Mouse (Mus musculus): ENCODE results near the gene Txndc2.

Txndc2 gene

DNA sequence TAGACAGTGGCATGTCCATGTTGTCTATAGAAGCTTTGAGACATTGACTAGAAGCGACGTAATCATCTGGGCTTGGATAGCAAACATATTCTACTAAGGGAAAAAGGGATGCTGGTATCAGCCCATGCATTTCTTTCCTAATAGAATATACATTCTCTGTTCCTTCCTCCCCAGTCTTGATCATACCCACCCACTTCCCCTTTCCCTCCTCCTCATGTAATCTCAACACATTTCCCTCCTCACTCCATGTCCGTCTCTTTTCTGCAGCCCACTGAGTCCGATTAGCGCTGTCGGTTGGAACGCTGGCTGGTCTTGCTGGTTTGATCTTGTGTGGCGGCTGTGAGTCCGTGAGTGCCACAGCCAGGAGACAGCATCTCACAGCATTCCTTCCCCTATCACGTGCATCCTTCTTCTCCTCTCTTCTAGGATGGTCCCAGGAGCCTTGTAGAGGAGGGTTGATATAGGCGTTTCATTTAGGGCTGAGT, at the start of gene Txndc2:
Txndc2 (minus strand) TSS at position 435 of the 485 bp plus-strand sequence.
- no peak for DNase-seq

DNA sequence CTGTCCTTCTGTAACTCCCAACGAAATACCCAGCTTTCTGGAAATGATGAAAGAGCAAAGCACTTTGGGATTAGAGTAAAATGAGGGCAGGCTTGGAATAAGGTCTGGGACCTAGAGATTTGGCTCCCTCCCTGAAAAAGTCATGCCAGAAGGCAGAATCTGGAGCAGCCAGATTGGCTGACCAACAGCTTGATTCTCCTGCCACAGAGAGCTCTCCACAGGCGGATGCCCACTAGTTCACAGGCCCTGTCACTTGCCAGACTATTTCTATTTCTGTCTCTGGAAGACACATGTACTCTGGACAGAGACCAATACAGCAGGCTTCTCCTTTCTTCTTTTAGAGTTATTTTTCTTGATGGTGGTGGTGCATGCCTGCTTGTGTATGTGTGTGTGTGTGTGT, 41.8 kb upstream of the Txndc2 start:
- DNase-seq, result peak; percentile 83

DNA sequence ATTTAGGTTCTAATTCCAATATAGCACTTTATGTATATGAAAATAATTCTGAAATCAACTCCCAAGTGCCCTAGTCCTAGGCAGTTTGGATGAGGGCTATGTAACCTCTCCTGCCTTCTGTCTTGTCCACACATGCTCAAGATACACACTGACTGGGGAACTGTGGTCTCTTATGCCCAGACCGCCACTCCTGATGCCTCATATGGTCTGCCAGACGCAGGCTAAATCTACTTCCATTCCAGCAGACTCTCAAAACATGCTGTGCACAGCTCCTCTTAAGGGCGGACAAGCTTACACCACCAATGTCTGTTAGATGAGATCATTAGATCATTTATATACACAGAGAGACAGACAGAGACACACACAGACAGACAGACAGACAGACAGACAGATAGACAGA, 41.3 kb upstream of the Txndc2 start:
- DNase-seq, result peak; percentile 26

DNA sequence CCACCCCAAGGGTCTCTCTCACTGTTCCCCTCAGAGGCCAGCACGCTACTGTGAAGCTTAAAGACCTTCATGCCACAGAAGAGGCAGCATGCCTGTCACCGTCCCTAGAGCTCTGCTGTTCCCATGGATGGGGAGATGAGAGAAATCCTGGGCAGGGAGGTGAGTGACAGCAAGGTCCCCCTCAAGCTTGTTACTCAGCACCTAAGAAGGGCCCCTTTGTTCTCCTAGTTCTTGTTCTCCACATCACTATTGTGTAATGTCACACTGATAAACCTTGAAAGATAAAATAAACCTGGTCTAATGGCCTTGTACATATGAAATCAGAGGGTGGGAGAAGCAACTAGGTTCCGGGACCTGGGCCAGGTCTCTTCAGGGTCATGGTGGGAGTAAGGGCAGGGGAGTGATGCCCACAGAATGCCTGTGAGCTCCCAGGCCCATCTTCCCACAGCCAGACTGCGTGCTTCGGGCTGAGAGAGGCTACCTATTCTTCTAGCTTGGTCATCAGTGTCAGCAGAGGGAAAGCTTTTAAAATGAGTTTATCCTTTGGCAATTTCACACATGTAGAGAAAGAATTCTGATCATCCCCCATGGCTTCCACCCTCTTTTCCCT, 40.2 kb upstream of the Txndc2 start:
- DNase-seq, result no peak

DNA sequence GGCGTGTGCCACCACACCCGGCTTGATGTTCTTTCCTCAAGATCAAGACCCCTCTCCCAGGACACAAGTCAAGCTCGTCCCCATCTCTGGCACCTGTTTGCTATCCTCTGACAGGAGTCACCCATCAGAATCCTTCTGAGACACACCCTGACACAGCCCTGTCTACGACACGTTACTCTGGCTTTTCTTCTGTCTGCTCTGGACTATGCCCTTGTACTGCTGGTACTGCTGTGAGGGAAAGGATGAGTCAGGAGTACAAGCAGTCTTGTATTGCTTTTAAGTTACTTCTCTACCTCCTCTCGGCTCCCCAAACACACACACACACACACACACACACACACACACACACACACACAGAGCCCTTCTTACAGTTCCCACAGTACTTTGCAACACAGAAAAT, 39.5 kb upstream of the Txndc2 start:
- DNase-seq, result no peak

DNA sequence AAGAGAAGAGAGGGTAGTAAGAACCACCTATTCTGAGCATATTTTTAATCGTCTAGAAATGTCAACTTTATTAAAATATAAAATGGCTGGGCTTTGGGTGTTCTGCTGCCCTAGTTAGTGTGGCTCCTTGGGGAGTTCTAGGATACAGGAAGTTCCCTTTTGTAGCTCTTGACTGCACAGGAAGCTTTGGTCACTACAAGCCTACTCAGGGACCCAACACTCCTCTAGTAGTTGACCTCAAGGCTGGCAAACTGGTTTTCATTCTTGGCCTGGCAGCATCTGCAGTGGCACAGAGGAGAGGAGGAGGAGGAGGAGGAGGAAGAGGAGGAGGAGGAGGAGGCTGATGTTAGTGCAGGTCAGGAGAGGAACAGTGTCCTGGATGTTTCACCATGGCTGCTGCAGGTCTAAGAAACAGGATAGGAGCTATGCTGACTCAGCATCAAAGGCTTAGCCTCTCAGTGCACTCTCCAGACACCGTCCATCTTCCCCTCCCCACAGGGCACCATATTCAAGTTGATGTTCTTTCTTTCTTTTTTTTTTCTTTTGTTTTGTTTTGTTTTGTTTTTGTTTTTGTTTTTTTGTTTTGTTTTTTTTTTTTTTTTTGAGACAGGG, 38.9 kb upstream of the Txndc2 start:
- DNase-seq, result no peak

DNA sequence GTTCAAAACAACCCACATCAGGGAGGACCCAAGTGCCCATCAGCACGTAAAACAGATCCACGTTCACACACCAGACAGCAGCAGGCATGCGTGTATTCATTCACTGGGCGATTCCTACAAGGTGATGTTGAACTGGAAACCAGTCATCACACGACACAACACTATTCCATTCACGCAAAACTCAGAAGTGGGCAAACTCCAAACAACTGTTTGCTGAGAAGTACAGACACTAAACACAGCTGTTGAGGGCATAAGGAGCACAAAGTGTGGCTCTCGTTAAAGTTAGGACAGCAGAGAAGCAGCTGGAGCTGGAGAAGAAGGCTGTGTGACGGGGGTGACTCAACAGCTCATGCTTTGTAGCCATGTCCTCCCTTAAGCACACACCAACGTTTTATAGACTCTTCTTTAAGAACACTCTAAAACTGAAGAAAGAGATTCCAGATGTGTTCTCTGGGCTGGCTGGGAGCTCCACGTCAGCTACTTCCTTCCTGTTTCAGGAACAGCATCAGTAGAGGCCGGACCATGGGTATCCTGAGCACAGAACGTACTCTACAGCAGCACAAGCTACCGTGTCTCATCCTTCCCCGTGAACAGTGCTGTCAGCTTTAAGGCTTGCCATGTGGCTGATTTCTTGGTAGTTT, 38.0 kb upstream of the Txndc2 start:
- DNase-seq, result no peak

DNA sequence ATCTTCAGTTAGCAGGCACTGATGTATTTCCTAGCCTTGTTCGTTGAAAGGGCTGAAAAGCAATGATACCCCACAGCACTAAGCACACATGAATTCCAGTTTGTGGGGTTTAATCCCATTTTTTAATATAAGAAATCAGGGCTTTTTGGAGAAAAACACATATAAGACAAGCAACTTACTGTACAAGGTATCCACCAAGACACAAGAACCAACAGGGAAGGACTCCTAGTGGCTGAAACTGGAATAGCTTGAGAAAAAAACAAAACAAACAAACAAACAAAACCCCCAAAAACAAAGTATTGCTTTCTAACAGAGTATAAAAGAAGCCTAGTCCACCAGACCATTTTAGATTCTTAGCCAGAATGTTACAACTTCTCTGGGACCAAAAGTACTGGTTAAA, 35.8 kb upstream of the Txndc2 start:
- no peak for DNase-seq

DNA sequence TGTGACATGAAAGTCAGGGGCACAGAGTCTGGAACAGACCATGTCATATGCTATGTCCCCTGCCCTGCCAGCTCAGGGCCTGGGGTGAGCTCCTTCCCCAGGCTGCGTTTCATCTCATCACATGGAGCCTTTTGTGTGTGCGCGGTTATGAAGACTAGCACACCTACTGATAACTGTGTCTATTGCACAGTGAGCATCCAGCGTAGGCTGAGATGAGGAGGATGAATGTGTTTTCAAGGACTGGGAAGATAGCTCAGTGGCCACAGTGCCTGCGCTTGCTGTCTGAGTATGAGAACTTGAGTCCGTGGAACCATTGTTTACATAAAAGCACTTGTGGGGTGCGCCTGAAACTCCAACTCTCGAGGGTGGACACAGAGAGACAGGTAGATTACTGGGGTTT, 34.6 kb upstream of the Txndc2 start:
- DNase-seq, result no peak

DNA sequence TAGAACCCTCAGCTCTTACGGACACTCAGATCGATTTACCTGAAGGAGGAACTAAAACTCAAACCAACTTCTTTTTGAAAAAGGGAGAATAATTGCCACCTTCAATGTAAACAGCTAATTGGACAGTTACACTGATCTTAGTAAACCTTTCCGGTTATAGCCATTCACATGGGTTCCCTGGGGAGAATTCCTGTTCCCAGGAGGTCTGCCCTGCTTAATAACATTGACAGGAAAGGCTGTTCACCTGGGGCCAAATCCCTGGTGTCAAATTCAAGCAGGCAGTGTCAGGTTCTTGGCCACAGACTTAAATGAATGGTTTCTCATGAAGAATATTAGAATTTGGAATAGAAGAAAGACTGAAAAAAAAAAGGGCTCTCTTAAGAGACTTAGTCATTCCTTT, 34.0 kb upstream of the Txndc2 start:
- DNase-seq, result no peak

DNA sequence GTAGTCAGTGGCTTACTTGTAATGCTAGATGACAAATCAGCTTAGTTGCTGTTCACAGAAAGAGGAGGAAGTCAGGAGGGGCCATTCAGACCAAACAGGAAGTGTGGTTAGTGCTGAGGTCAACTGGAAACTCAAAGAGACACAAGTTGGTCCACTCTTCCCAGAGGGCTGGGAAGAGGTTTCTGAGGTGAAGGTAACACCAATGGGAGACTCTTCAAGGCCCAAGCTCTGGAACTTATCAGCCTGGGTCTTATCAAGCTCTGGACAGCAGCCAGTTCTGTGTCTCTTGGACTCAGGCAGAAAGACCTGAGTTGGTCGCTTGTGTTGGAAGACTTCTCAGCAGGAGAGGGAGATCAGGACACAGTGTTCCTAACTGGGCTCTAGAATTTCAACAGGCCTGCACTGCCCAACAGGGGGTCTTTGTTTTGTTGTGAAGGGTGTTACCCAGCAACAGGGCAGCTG, 32.8 kb upstream of the Txndc2 start:
- DNase-seq, result no peak

DNA sequence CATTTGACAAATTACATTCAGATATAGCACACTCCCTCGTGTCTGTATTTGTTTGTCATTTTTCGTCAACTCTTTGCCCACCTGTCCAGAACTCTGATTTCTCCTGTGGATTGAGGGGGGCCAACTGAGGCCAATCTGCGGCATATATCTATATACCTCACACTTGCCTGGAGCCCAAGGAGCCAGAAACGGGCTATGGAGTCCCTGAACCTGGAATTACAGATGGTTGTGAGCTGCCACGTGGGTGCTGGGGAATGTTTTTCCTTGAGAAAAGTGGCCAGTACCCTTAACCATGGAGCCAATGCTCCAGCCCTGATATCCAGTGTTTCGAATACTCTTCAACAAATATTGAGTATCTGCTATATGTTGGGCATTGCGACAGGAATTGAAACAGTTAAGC, 31.0 kb upstream of the Txndc2 start:
- DNase-seq, result no peak

DNA sequence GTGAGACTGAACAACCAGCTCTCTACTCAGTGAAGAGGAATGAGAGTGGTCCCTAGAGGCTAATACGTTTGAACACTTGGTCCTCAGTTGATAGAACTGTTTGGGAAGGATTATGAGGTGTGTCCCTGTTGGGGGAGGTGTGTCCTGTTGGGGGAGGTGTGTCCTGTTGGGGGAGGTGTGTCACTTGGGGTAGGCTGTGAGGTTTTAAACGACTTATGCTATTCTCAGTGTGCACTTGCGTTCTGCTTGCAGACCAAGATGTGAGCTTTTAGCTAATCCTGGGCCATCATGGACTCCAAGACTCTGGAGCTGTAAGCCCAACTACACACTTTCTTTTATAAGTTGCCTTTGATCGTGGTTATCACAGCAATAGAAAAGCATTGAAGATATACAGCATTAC, 27.1 kb upstream of the Txndc2 start:
- no peak for DNase-seq

DNA sequence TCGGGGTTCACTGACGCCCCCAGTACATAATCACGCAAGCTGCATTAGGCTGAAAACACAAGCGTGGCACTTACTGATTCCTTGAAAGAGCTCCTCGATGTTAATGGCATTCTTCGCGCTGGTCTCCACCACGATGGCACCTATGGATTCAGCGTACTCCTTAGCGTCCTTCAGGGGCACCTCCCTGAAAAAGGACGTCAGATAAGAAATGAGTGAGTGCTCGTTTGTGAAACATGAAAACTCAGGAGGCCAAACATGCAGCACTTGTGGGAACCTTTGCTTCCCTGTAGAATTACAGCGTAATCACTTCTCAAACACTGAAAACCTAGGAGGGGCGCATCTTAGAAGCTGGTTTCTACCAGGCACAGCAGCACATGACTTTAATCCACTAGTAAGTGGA, 25.8 kb upstream of the Txndc2 start:
- DNase-seq, result no peak

DNA sequence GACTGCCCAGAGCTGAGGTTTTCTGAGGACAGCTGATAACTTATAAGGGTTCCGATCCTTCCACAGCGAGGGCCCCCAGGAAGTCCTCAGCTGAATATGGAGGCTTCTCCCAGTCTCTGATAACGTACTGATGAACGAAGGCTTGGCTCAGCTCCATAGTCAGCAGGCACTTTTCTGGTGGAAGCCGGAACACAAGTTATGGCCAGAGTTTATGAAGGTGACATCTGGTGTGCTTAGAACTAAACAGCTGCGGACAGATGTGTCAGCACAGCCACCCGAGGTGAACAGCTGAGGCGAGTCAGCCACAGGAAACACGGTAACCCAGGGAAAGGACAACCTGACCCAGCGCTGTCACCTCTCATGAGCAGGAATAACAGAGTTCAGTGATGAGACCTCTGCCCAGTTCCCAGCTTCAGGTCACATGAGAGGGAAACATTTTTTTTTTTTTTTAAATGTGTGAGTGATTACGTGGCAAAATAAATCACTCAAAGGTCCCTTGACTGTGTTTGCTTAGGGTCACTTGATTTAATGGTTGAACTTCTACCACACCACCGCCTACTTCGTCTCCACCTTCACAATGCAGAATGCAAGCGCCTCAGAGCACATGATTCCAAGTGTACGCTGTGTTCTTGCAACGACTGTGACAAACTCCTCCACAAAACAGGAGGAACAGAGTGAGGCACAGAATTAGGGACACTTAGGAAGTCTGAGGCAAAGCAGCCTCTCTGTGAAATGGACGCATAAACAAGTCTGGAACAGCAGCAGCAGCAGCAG, 24.6 kb upstream of the Txndc2 start:
- DNase-seq, result no peak

DNA sequence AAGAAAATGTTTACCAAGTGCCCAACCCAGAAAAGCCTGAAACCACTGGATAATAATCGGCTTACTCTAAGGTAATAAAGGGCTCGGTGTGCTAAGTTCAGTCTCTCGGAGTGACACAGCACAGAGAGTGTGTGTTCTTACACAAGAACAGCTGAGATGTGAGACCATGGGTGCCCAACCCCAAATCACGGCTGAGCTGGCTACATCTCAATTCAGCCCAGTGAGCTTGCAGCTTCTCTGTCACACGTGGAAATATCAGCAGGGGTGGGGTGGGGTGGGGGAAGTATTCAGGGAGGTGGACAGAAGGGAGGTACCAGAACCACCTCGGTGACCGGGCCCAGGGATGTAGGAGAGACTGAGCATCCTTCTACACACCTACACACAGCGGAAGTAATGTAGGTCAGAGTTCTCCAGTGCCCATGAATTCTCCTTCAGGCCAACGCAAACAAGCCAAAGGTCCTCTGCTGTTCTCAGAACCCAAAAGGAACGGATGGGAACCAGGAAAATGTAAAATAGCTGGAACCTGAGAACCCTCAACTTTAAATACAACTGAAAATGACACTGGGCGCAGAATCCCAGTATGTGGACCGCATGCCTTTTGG, 23.9 kb upstream of the Txndc2 start:
- no peak for DNase-seq

DNA sequence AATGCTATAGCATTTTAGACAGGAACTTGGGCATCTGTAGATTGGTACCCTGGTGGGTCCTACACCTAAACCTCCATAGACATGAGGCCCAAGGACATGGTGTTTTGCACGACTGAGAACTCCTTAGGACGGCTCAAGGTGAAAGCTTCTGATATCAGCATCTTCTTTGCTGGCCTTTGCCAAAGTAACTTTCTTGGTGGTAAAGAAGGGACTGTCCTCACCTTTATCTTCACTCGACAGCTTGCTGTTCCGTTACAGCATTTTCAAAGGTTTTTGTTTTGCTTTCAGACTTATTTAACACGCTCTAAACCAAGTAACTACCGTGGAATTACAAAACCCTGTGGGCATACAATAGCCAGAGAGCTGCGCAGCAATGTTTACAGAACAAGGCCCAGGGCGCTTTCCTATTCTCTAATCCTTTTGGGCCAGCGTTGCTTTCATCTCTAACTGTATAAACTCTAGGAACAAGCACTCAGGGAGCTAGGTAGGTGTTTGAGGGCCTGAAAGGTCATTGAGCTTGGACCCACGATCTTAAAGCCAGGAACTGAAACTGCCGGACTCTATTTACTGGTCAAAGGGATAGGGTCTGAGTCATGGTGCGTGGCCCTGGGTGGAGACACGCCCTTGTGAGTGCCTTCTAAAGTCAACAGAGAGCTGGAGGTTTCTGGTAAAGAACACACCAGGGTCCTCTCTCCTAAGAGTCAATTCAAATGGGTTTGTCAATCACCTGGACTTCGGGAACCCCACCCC, 21.5 kb upstream of the Txndc2 start:
- DNase-seq, result no peak

DNA sequence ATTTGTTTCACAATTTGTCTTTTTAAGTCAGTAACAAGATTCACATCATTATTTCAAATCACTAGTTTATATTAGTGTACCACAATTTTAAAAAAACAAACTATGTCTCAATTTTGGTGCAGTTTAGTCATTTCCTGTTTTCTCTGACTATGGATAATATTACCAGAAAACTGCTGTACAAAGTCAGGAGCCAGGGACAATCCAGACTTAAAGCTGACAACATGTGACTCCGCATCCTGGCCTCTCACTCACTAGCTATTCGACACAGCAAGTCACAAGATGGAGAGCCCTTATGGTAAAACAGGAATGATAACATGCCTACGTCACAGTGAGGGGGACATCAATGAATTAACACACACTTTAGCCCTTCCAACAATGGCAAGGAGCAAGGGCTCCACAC, 20.7 kb upstream of the Txndc2 start:
- no peak for DNase-seq

DNA sequence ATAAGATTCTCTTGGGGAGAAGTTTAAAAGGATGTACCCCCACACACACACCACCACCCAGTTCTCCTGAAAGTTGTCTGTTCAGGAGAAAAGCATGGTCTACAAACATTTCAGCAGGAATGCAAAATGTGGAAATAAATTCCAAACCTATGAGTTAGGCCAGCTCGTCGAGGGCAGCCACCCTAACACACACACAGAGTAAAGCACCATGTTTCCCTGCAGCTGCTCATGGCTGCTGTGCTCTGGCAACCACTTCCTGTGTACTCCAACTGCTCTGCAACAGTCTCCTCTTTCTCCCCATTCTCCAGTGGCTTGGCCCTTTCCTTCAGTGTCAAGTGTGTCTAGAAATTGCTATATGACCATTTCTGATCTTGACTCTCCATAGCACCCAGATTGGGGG, 16.4 kb upstream of the Txndc2 start:
- DNase-seq, result no peak

DNA sequence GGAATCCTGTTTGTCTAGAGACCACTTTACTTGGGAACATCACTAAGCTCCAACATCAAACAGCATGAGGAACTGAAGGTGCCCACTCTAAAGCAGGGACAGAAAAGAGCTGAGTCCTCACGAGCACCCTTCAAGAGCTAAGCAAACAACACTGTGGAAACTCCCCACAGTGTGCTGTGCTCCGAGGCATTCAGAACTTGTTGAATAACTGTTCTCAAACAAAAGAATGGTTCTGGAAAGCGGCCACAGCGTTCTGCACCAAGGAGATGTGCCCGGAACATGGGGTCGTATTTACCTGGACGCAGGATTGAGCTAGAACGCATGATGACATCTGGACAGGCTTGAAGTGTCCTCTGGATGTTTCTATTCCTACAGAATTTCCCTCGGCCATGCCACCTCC, 16.0 kb upstream of the Txndc2 start:
- DNase-seq, result no peak

DNA sequence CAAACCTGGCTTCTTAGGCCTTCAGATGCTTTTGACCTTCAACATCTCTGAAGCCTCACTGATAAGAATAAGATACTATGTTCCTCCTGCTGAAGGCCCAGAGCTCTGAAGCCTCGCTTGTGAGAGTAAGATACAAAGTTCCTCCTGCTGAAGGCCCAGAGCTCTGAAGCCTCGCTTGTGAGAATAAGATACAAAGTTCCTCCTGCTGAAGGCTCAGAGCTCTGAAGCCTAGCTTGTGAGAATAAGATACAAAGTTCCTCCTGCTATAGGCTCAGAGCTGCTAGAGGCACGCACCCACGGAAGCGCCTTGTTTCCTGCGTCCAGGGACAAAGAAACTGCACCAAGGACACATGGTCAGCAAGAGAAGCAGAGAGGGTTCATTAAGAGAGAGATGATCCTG, 14.8 kb upstream of the Txndc2 start:
- no peak for DNase-seq

DNA sequence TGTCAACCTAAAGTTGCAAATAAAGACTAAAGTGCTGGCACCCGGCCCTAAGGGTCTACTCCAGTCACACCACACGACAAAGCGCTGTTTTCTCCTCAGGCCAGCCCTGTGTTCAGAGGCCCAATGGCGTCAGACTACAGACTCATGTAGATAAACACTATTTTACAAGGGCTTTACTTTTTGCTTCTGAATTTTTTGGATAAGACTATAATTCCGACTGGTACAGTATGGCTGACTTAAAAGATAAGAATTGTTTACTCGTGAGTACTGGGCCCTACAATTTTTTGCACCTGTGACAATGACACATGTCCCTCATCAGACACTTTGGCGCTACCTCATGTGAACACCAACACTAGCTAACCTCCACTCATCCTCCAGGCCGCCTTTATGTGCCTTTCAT, 14.1 kb upstream of the Txndc2 start:
- no peak for DNase-seq

DNA sequence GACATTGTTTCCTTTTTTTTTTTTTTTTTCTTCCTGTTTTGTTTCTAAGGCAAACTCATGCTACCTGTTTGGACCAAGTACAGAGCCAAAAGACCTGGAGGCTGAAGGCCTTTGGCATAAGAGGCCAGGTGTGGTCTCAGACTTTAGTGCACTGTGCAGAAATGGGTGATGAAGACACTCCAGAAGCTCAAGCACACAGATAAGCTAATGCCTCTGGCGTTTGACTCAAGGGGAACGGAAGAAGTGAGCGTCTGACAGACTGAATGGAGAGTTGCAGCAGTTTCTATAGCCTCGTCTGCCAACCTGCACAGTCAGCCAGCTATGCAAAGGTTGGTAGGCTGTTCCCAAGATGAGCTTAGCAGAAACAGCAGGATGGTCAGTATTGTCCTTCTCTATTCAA, 13.6 kb upstream of the Txndc2 start:
- DNase-seq, result no peak

All from cerebellum, adult 8-10 months (tissue).